Mouse (Mus musculus): Measurements from ENCODE around the gene Zfp180. TPM values are rescaled to one million over a fixed set of nuclear protein-coding genes. Genes with fewer than 3 reads are reported as not detected.
"Not testable (repeated sequence)": the region's sequence is repeated elsewhere in the genome, so short reads cannot be mapped to it uniquely, and the experiment has no call there.

Gene Zfp180
- total RNA-seq (2021): 10 to 100 TPM; 11.1 to 11.3 TPM

- DNase-seq: peak; percentile 96
Observed at GRCm38 (mm10) chr7:24081634-24082431, at the start of gene Zfp180. TSS of gene Zfp180 (plus strand) at chr7:24081924.

DNA sequence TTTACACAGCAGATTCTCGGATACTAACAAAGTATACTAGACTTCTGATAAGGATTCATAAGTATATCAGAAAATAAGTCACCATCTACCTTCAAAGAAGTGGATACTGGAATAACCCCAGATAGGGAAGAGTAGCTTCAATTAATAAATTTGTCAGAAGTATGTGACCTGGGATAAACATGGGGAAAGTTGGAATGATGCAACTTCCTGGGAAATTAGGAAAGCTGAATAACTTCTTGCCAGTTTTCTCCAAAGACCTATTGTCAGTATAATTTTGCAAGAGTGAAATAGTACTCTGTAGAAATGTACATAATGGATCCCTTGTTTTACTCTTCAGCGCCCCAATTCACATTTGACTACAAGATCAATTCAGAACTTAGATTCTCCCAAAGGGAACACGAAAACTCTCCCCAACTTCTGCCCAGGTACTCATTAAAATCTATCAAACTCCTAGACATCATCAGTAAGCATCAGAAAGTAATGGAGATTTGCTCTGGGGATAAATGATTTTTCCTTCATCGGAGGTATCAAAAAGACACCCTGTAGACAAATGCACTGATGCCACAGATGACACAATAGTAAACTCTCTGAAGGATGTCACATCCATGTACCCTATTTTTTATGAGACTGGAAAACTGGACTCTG is 28.9 kb upstream of the Zfp180 start, which contains the start of gene Vmn1r183:
Vmn1r183 (plus strand) TSS at position 595 of the 645 bp plus-strand sequence.
- DNase-seq: no peak

DNA sequence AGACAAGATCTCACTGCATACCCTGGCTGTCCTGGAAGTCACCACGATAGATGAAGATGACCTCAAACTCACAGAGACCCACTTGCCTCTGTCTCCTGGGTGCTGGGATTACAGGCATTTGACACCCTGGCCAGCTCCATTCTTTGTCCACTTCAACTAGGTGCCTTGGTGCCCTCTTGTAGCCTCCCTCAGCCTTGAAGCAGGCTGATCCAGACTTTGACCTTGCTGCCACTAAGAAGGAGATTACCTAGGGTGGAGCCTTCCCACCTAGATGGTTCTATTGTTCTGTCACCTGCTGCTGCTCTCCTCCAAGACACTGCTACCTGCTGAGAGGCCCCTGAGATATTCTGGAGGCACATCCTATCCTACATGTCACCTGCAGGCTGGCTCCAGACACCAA is 7.3 kb upstream of the Zfp180 start:
- not testable (repeated sequence) for DNase-seq

GRCm38 (mm10) chr7:24082457-24083235 is 922 bp downstream of the Zfp180 start:
- DNase-seq: no peak

DNA sequence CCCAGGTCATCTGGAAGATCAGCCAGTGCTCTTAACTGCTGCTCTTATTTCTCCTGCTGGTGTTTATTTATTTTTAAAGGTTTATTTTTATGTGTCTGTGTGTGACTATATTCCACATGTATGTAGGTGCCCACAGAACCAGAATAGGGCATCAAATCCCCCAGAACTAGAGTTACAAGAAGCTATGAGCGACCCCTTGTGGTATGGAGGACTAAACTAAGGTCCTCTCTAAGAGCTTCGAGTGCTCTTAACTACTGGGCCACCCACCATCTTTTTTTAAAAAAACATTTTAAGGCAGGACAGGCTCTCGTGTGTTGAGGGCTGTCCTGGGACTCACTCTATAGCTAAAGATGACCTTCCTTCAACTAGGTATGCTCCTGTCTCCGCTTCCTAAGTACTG is 5.1 kb downstream of the Zfp180 start:
- no peak for DNase-seq

GRCm38 (mm10) chr7:24087485-24088125 is 5.9 kb downstream of the Zfp180 start:
- DNase-seq: no peak

DNA sequence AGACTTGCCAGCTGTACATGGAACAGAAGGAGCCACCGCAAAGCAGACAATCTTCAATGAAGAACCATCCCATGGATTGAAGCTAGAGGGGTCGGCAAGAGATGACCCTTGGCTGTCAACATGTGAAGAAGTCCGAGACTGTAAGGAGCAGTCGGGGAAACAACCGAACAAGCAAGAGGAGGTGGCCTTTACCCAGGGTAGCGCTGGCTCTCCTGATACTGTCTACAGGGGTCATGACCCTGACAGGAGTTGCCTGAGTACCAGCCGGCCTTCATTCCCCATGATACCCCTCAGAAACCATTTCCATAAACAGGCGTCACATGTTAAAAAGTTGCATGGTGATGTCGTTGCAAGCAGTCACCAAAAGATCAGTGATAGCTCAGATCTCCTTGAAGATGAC is 22.7 kb downstream of the Zfp180 start:
- no peak for DNase-seq

- DNase-seq: peak; percentile 7
Observed at GRCm38 (mm10) chr7:24105144-24105703, 23.5 kb downstream of the Zfp180 start.

- DNase-seq: no peak
Observed at GRCm38 (mm10) chr7:24110839-24111238, 29.1 kb downstream of the Zfp180 start.

DNA sequence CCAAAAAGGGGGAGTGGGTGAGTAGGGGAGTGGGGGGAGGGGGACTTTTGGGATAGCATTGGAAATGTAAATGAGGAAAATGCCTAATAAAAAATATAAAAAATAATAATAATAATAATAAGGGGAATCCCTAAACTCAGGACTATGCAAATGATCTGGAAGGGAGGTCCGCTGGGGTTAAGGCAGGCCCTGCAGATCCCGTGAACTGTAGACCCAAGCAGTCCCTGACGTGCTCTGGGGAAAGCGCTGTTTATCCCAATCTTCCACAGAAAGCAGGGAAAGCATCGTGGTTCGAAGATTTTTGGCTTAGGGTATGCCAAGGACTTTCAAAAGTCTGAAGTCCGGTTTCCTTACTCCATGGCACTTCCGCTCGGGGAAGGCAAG is 30.0 kb downstream of the Zfp180 start:
- DNase-seq: no peak

DNA sequence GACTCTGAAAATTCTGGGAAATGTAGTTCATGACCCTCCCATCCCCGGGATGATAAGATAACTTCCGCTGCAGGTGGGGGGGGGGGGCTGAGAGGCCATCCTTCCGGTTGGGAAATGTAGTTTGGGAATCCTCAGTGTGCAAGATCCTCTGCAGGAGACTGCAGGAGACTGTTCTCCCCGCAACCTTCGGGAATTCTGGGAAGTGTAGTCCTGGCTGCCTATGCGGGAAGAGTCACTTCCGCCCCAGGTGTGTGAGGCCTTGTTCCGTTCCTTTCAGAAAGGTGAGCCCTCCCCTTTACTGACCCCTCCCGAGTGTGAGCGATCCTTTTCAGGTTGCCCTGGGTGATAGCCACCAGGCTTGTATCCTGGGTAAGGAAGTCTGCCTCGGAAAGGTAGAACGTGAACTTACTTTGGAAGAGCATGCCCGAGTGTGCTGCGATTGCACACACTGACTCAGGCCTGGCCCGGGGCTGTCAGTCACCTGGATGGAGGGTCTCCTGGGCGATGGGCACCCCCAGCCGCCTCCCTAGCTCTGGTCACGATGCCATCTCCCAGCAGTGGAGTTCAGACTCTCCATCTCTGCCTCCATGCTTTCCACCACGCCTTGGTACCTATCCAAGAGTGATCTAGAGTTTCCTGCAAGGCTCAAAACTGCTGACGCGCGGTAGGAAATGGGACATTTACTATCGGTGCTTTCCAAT is 30.6 kb downstream of the Zfp180 start, which contains the start of gene Zfp112:
Zfp112 (plus strand) TSS at position 159 of the 701 bp plus-strand sequence.
- DNase-seq: peak; percentile 75

DNA sequence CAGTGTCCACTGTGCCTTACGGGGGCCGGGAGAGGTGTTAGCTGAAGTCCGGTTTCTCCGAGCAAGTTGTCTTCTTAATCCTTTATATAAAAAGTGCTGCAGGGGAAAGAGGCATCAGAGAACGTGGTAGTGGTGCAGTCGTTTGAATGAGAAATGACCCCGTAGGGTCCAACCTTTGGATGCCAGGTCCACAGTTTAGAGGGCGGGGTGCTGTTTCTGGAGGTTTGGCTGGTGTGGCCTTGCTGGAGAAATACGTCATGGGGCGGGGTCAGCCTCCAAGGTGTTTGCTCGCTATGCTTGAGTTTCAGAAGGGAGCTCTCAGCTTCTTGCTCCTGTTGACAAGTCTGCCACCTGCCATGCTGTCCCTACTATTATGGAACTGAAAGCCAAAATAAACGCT is 31.3 kb downstream of the Zfp180 start:
- DNase-seq: peak; percentile 53

GRCm38 (mm10) chr7:24116655-24117054 is 34.9 kb downstream of the Zfp180 start:
- no peak for DNase-seq

DNA sequence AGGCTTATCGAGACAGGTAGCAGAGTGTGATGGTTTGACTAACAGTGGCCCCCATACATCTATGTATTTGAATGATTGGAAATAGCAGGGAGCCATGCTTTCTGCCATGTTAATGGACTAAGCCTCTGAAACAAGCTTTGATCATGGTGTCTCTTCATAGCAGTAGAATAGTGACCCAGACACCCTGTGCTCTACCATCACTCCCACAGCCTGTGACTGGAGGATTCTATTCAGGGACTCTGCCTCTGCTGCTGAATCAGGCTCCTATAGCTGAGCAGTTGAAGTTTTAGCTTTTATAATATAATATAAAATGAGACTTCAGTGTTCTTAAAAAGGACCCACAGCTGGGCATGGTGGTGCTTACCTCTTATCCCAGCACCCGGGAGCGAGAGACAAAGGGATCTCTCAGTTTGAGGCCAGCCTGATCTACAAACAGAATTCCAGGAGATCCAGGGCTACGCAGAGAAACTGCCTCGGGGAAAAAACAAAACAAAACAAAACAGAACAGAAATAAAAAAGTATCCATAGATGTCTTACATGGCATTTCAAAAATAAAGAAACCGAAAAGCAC is 51.8 kb downstream of the Zfp180 start:
- DNase-seq: no peak

- DNase-seq: peak; percentile 85
Observed at GRCm38 (mm10) chr7:24133996-24134828, 52.5 kb downstream of the Zfp180 start, which contains the start of gene Zfp235. TSS of gene Zfp235 (plus strand) at chr7:24134169.

DNA sequence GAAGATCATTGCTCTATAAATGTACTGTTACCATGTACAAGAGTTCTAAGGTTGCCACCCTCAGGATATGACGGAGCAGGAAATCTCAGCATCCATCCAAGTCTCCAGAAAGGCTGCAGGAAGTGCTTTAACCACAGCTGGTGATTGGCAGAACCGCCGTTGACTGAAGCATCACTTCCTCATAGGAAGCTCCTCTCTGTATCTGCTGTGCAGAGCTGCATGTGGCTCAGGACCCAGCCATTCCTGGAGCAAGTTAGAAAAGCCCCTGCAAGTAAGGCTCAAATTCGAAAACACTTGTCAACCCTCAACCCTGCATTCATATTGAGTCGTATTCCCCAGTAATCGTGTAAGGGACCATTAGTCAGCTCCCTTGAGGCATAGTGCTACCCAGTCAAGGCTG is 60.8 kb downstream of the Zfp180 start:
- no peak for DNase-seq

DNA sequence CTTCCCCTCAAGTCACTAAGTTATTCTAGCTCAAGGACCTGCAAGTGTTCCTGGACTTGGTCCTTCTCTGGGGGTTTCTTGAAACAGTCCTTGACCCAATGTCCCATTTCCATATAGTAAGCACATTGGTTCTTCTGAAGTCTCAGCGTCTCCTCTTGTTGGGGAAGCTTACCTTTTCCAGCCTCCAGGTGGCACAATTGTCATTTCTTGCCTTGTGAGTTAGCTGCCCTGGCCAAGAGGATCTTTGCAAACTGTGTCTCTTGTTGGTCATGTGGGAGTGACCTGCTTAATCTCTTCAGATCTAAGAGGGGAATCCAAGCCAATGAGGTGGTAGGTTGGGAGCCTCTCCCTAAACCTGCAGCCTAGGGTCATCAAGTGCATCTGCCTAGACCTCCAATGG is 71.5 kb downstream of the Zfp180 start:
- DNase-seq: peak; percentile 13

All from heart, postnatal 4 days (tissue).